Mouse (Mus musculus) heart, adult 2 months (tissue): Measurements from ENCODE around the gene Rnf213. TPM values are rescaled to one million over a fixed set of nuclear protein-coding genes. Genes with fewer than 3 reads are reported as not detected.
A peak's percentile ranks its signal among the peaks of the same experiment; 100 is the strongest.

Experiments used
- DNase-seq, 2 experiments: peaks; one replicate each; pipeline ENCODE4 v3.0.0; 2021
- H3K27ac ChIP-seq: fragments of 200-600 bp; 2 replicates; pipeline ENCODE4 v1.8.1; 2022
- H3K27me3 ChIP-seq: fragments of 200-500 bp; 2 replicates; pipeline ENCODE4 v1.6.1; 2012; ENCODE audit warnings: mild to moderate bottlenecking, low read length, inconsistent platforms, mixed read lengths; ENCODE audit not compliant: control insufficient read depth, insufficient read depth
- H3K36me3 ChIP-seq: fragments of 200-500 bp; 2 replicates; pipeline ENCODE4 v1.6.1; 2012; ENCODE audit warnings: low read length, inconsistent platforms; ENCODE audit not compliant: control insufficient read depth, insufficient read depth
- H3K4me1 ChIP-seq: fragments of 200-500 bp; 2 replicates; pipeline ENCODE4 v1.6.1; 2011; ENCODE audit warnings: low read length; ENCODE audit not compliant: control insufficient read depth, insufficient read depth
- H3K4me3 ChIP-seq: fragments of 200-600 bp; 2 replicates; pipeline ENCODE4 v1.8.1; 2022
- H3K79me2 ChIP-seq: fragments of 200-500 bp; replicated peaks from 2 replicates; pipeline ENCODE4 v1.6.1; 2012; ENCODE audit warnings: mild to moderate bottlenecking, inconsistent platforms, low read length, moderate library complexity, mixed read lengths; ENCODE audit not compliant: control insufficient read depth, insufficient read depth
- H3K9ac ChIP-seq: fragments of 200-500 bp; 2 replicates; pipeline ENCODE4 v1.6.1; 2012; ENCODE audit warnings: low read depth, mild to moderate bottlenecking, control low read depth, inconsistent platforms, low read length, mixed read lengths
- CTCF ChIP-seq: fragments of 200-600 bp; IDR thresholded peaks from 2 replicates; pipeline ENCODE4 v1.8.1; 2022; ENCODE audit warnings: antibody characterized with exemption, mild to moderate bottlenecking, moderate library complexity
- EP300 ChIP-seq: fragments of 200-500 bp; IDR thresholded peaks from 2 replicates; pipeline ENCODE4 v1.6.1; 2011; ENCODE audit warnings: low read depth, low read length, control low read depth; ENCODE audit not compliant: insufficient read depth
- POLR2A ChIP-seq: fragments of 200-500 bp; IDR thresholded peaks from 2 replicates; pipeline ENCODE4 v1.6.1; 2011; ENCODE audit warnings: mild to moderate bottlenecking, low read depth, low read length, control low read depth; ENCODE audit not compliant: insufficient read depth
- WGBS: fragments of 180-500 bp; shearing (Covaris S2); methylation state at CpG from one replicate; pipeline ENCODE4 v1.1.7; 2018; 5-methylcytosine and 5-hydroxymethylcytosine counted together
- intact Hi-C: fragments of 180-260 bp; cut with DNase I; formaldehyde crosslinking; loops from one replicate; pipeline ENCODE4 v1.15.1; 2025
- polyA plus RNA-seq: library from polyadenylated mRNA; depleted of rRNA; stranded (reverse); fragments of >200 nt; gene quantifications from 2 replicates; pipeline ENCODE4 v1.2.3, GENCODE M21; 2012
- total RNA-seq, 2 experiments: library from RNA; stranded (reverse); gene quantifications; 2 replicates each; pipeline ENCODE4 v1.2.3; 2021

The Rnf213 gene
- total and polyA plus RNA-seq, 3 experiments = 10.4 to 13.1 (median 12.0) TPM

DNA sequence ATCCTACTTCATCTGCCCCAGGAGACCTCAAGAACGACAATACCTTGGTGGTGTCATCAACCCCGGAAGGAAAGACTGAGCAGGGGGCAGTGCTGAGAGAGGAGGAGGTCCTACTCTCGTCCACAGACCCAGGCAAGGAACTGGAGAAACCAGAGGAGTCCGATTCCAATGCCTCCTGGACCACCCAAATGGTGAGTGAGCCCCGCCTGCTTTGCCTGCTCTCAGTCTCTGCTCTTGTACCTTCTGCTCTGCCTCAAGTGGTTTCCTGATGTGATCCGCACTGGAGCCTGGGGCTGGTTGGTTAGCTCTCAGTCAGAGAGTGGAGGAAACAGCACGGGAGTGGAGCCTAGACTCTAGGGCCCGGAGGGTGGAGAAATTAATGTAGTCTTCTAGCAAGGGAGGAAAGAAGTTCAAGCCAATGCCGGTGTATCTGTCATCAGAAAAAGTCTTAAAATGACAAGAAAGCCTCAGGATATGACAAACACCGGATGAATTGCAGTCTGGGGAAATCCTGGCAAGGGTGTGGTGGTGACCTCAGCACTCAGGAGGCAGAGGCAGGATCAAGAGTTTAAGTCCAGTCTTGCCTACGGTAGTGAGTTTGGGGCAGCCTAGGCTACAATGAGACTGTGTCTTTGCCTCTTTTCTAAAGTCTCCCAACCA is 9.7 kb downstream of the Rnf213 start:
- intact Hi-C loops = loop anchor here (2.0 kb wide), 1 partner anchor 40 kb away; no protein-coding TSS in a partner anchor
- Histone ChIP-seq H3K9ac (no peak overlapping the region), H3K4me1 (peaks cover 3% of the 10 kb centered on the region), H3K27ac (peak overlapping the region; percentile 31; the same call in 1 of the 2 replicates), H3K4me3 (no peak overlapping the region), H3K36me3 (no peaks in the 10 kb centered on the region), H3K79me2 (no peaks in the 10 kb centered on the region; the same call in 1 of the 2 replicates), H3K27me3 (no peaks in the 10 kb centered on the region)
- no peak for DNase-seq
- 40% methylated on average over 11 of the region's 11 CpGs for WGBS
- TF ChIP-seq POLR2A = 0 out of 2 replicates have a peak, but pooled peaks have one; percentile 11
- TF ChIP-seq CTCF = no peak
- no peak for TF ChIP-seq EP300

DNA sequence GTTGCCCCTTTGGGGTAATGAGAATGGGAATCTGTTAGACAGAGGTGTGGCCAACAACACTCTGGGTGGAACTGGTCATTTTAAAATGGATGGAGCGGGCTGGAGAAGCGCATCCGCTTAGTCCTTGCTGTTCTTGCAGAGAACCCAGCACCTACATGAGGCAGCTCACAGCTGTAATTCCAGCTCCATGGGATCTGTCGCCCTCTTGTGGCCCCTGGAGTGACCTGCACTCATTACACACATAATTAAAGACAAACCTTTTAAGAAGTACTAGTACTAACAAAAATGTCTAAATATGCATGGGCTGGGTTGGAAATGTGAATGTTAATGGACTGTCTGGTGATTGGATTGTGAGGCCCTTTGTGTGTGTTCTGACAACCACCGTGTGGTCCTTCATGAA is 11.7 kb downstream of the Rnf213 start:
- intact Hi-C loops = loop anchor here (1.0 kb wide), 1 partner anchor 65 kb away; no protein-coding TSS in a partner anchor
- Histone ChIP-seq H3K27ac (no peak overlapping the region), H3K36me3 (no peaks in the 10 kb centered on the region), H3K4me1 (peaks cover 3% of the 10 kb centered on the region), H3K9ac (no peak overlapping the region), H3K79me2 (no peaks in the 10 kb centered on the region; the same call in 1 of the 2 replicates), H3K27me3 (no peaks in the 10 kb centered on the region), H3K4me3 (no peak overlapping the region)
- DNase-seq = peak in 1 of 2 experiments; percentile 44
- TF ChIP-seq POLR2A = no peak
- peak; percentile 55; the same call in 1 of the 2 replicates for TF ChIP-seq EP300
- TF ChIP-seq CTCF = peak; percentile 81
- 68% methylated on average over 5 of the region's 5 CpGs for WGBS

DNA sequence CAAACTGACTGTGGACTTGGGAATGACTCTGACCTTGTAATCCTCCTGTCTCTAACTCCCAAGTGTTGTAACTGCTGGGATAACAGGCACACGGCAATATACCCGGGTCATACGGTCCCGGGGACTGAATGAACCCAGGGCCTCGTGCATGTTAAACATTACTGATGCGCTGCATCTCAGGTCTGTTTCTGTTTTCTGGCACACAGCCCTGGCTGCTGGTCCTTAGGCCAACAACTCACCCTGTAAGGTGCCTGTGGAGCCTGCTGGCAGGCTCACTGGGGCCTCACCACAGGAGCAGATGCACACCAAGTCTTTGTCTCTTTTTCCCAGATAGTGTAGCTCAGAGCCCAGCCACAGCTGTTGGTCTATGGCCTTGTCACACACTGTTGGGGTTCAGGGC is 14.5 kb downstream of the Rnf213 start:
- WGBS = 89% methylated on average over 6 of the region's 6 CpGs
- Histone ChIP-seq H3K4me3 (no peak overlapping the region), H3K79me2 (no peaks in the 10 kb centered on the region; the same call in 1 of the 2 replicates), H3K36me3 (no peaks in the 10 kb centered on the region), H3K27me3 (no peaks in the 10 kb centered on the region), H3K27ac (no peak overlapping the region), H3K4me1 (peaks cover 2% of the 10 kb centered on the region), H3K9ac (no peak overlapping the region)
- no peak for DNase-seq
- intact Hi-C loops = no loop called here
- TF ChIP-seq CTCF (no peak), POLR2A (no peak), EP300 (no peak)

DNA sequence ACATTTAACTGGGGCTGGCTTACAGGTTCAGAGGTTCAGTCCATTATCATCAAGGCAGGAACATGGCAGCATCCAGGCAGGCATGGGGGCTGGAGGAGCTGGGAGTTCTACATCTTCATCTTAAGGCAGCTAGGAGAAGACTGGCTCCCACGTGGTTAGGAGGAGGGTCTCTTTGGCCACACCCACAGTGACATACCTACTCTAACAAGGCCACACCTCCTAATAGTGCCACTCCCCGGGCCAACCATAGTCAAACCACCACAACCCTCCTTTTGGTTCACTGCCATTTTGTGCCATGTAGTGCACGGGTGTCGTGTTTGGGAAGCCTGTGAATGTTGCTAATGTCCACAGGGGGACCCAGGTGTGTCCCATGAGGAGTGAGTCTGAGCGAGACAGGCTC is 15.1 kb downstream of the Rnf213 start:
- H3K27ac ChIP-seq = no peak overlapping the region

DNA sequence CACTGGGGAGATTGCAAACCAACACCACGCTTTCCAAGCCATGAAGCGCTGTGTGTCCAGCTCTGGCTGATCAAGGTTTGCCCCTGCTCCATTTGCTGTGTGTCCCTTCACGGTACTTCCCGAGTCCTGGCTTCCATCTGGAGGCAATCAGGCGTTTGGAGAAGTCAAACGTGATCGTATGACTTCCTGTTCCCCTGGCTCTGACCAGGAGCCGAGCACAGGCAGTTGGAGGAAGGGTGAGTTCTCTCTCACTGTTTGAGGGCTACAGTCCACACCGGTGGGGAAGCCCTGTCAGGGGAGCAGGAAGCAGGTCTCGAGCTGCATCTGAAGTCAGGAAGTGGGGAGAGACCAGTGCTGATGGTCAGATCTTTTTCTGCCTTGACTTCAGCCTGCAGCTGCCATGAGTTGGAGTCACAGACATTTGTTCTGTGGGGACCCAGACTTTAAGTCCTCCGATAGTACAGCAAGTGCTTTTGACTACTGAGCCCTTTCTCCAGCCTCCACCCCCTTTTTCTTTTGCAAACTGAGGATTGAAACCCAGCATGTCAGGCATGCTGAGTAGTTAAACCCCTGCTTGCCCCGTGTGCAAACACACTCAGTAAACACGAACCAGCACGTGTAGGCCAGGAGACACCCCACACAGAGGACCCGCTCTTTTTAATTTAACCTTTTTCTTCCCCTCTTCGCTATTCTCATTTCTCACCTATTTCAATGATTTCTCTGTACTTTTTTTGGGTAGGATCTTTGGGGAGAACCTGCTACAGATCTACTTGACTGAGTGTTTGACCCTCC is 26.6 kb downstream of the Rnf213 start:
- H3K4me3 ChIP-seq = no peak overlapping the region
- TF ChIP-seq POLR2A = no peak
- no peak for TF ChIP-seq CTCF
- no peak for TF ChIP-seq EP300
- H3K79me2 ChIP-seq = no peaks in the 10 kb centered on the region
- H3K4me1 ChIP-seq = no peaks in the 10 kb centered on the region
- H3K27ac ChIP-seq = no peak overlapping the region
- intact Hi-C loops = no loop called here
- H3K27me3 ChIP-seq = no peaks in the 10 kb centered on the region
- H3K9ac ChIP-seq = no peak overlapping the region
- WGBS = 51% methylated on average over 16 of the region's 16 CpGs
- no peak for DNase-seq
- H3K36me3 ChIP-seq = no peaks in the 10 kb centered on the region

More for the DNA sequence above, 15.1 kb downstream of the Rnf213 start:
- Histone ChIP-seq H3K9ac (no peak overlapping the region), H3K27me3 (no peaks in the 10 kb centered on the region), H3K4me3 (no peak overlapping the region), H3K36me3 (no peaks in the 10 kb centered on the region), H3K79me2 (no peaks in the 10 kb centered on the region; the same call in 1 of the 2 replicates), H3K4me1 (no peaks in the 10 kb centered on the region)
- DNase-seq = no peak
- TF ChIP-seq CTCF (no peak), POLR2A (no peak), EP300 (no peak)
- 67% methylated on average over 5 of the region's 5 CpGs for WGBS
- intact Hi-C loops = no loop called here
